Mouse (Mus musculus) retina, postnatal 1 day (tissue): Measurements from ENCODE around the gene Drosha.
"Not testable (repeated sequence)": the region's sequence is repeated elsewhere in the genome, so short reads cannot be mapped to it uniquely, and the experiment has no call there.

Source experiments
- DNase-seq: peaks from one replicate; pipeline ENCODE4 v3.0.0-alpha.2; 2012

Gene Drosha

GRCm38 (mm10) chr15:12888312-12888711 lies 63.7 kb downstream of the Drosha start:
- DNase-seq, result no peak

GRCm38 (mm10) chr15:12889909-12890308 lies 65.3 kb downstream of the Drosha start:
- DNase-seq, result no peak

- DNase-seq, result no peak
These were observed 70.8 kb downstream of the Drosha start for GRCm38 (mm10) chr15:12895426-12895825.

GRCm38 (mm10) chr15:12896022-12897009 lies 71.7 kb downstream of the Drosha start:
- no peak for DNase-seq

- DNase-seq, result no peak
These were observed 73.2 kb downstream of the Drosha start for GRCm38 (mm10) chr15:12897831-12898230.

- no peak for DNase-seq
These were observed 76.0 kb downstream of the Drosha start for GRCm38 (mm10) chr15:12900428-12901196.

GRCm38 (mm10) chr15:12901197-12901570 lies 76.6 kb downstream of the Drosha start:
- DNase-seq, result peak; percentile 16

- DNase-seq, result no peak
These were observed 79.8 kb downstream of the Drosha start for GRCm38 (mm10) chr15:12904442-12904841.

- no peak for DNase-seq
These were observed 83.5 kb downstream of the Drosha start for GRCm38 (mm10) chr15:12907962-12908719.

GRCm38 (mm10) chr15:12908720-12909028 lies 84.1 kb downstream of the Drosha start:
- no peak for DNase-seq

- DNase-seq, result no peak
These were observed 84.6 kb downstream of the Drosha start for GRCm38 (mm10) chr15:12909171-12909570.

- DNase-seq, result peak; percentile 87
These were observed 86.5 kb downstream of the Drosha start for GRCm38 (mm10) chr15:12911082-12911481.

- DNase-seq, result no peak
These were observed 91.8 kb downstream of the Drosha start for GRCm38 (mm10) chr15:12916314-12916815.

GRCm38 (mm10) chr15:12919326-12919966 lies 94.8 kb downstream of the Drosha start:
- DNase-seq, result not testable (repeated sequence)

- no peak for DNase-seq
These were observed 95.6 kb downstream of the Drosha start for GRCm38 (mm10) chr15:12919967-12920870.

GRCm38 (mm10) chr15:12921901-12922300 lies 97.3 kb downstream of the Drosha start:
- no peak for DNase-seq

GRCm38 (mm10) chr15:12923826-12924225 lies 99.2 kb downstream of the Drosha start:
- DNase-seq, result no peak

GRCm38 (mm10) chr15:12931481-12931880 lies 106.9 kb downstream of the Drosha start:
- no peak for DNase-seq

- no peak for DNase-seq
These were observed 111.7 kb downstream of the Drosha start for GRCm38 (mm10) chr15:12936217-12936732.

GRCm38 (mm10) chr15:12937326-12937725 lies 112.7 kb downstream of the Drosha start:
- not testable (repeated sequence) for DNase-seq

GRCm38 (mm10) chr15:12941106-12941505 lies 116.5 kb downstream of the Drosha start:
- no peak for DNase-seq
